Mouse (Mus musculus) liver, adult 2 months (tissue): ENCODE measurements at regions not wholly inside any gene's neighbourhood (a gene's known extent, or its start where the extent isn't known, plus 50 kb on each side); places are given as distances from the start of the nearest gene placed in this dataset.
A peak's percentile ranks its signal among the peaks of the same experiment; 100 is the strongest.

Experiments
- DNase-seq: peaks from one replicate; pipeline ENCODE4 v3.0.0-alpha.2; 2011; ENCODE audit warnings: low read depth, low spot score; ENCODE audit errors: extremely low read depth
- H3K27ac ChIP-seq: fragments of 200-500 bp; replicated peaks from 2 replicates; pipeline ENCODE4 v1.5.1; 2012; ENCODE audit warnings: low read depth, mild to moderate bottlenecking, control low read depth, inconsistent platforms, low read length; ENCODE audit not compliant: insufficient read depth
- H3K27me3 ChIP-seq: fragments of 200-500 bp; 2 replicates; pipeline ENCODE4 v1.6.1; 2012; ENCODE audit warnings: mild to moderate bottlenecking, moderate library complexity, low read length, inconsistent platforms; ENCODE audit not compliant: control insufficient read depth, insufficient read depth
- H3K36me3 ChIP-seq: fragments of 200-500 bp; 2 replicates; pipeline ENCODE4 v1.6.1; 2012; ENCODE audit warnings: low read length, inconsistent platforms; ENCODE audit not compliant: control insufficient read depth, insufficient read depth
- H3K4me1 ChIP-seq: fragments of 200-500 bp; 2 replicates; pipeline ENCODE4 v1.6.1; 2011; ENCODE audit warnings: low read length; ENCODE audit not compliant: control insufficient read depth, insufficient read depth
- H3K4me3 ChIP-seq: fragments of 200-500 bp; 2 replicates; pipeline ENCODE4 v1.5.1; 2011; ENCODE audit warnings: low read depth, mild to moderate bottlenecking, control low read depth, low read length, moderate library complexity; ENCODE audit not compliant: insufficient read depth
- H3K79me2 ChIP-seq: fragments of 200-500 bp; 2 replicates; pipeline ENCODE4 v1.6.1; 2012; ENCODE audit warnings: inconsistent platforms, mild to moderate bottlenecking, low read length, moderate library complexity; ENCODE audit not compliant: control insufficient read depth, insufficient read depth
- H3K9ac ChIP-seq: fragments of 200-500 bp; 2 replicates; pipeline ENCODE4 v1.6.1; 2012; ENCODE audit warnings: low read depth, mild to moderate bottlenecking, control low read depth, inconsistent platforms, low read length
- CTCF ChIP-seq: fragments of 200-500 bp; IDR thresholded peaks from 2 replicates; pipeline ENCODE4 v1.5.1; 2011; ENCODE audit warnings: low read depth, low read length, control low read depth
- POLR2A ChIP-seq: fragments of 200-500 bp; IDR thresholded peaks from 2 replicates; pipeline ENCODE4 v1.6.1; 2011; ENCODE audit warnings: low read length, control low read depth; ENCODE audit not compliant: insufficient read depth; ENCODE audit errors: extremely low read depth
- WGBS: fragments of 180-500 bp; shearing (Covaris S2); methylation state at CpG from one replicate; pipeline ENCODE4 v1.1.7; 2018; 5-methylcytosine and 5-hydroxymethylcytosine counted together

GRCm38 (mm10) chr7:40487256-40487655 is 410.9 kb upstream of the Vstm2b start:
- TF ChIP-seq CTCF = no peak
- TF ChIP-seq POLR2A = no peak
- no peaks in the 10 kb centered on the region for H3K79me2 ChIP-seq
- no peak for DNase-seq
- H3K4me1 ChIP-seq = no peaks in the 10 kb centered on the region
- no peaks in the 10 kb centered on the region for H3K27me3 ChIP-seq
- no peaks in the 10 kb centered on the region for H3K36me3 ChIP-seq
- no peak overlapping the region for H3K4me3 ChIP-seq
- no peak overlapping the region for H3K9ac ChIP-seq
- no peak overlapping the region for H3K27ac ChIP-seq

- no peak for DNase-seq
- WGBS = 77% methylated on average over 7 of the region's 7 CpGs
- H3K36me3 ChIP-seq = no peaks in the 10 kb centered on the region
- no peaks in the 10 kb centered on the region for H3K79me2 ChIP-seq
- no peaks in the 10 kb centered on the region for H3K27me3 ChIP-seq
- H3K9ac ChIP-seq = no peak overlapping the region
- H3K27ac ChIP-seq = no peak overlapping the region
- no peak for TF ChIP-seq POLR2A
- no peak overlapping the region for H3K4me3 ChIP-seq
- H3K4me1 ChIP-seq = no peaks in the 10 kb centered on the region
Measured at GRCm38 (mm10) chr7:40522703-40523267, 375.3 kb upstream of the Vstm2b start.

GRCm38 (mm10) chr7:40536601-40537000 is 361.5 kb upstream of the Vstm2b start:
- no peak for TF ChIP-seq CTCF
- TF ChIP-seq POLR2A = no peak
- Histone ChIP-seq H3K27me3 (no peaks in the 10 kb centered on the region), H3K79me2 (no peaks in the 10 kb centered on the region), H3K4me3 (no peak overlapping the region), H3K36me3 (no peaks in the 10 kb centered on the region), H3K4me1 (no peaks in the 10 kb centered on the region), H3K9ac (no peak overlapping the region), H3K27ac (no peak overlapping the region)
- WGBS = 78% methylated on average over 3 of the region's 3 CpGs
- DNase-seq = no peak

GRCm38 (mm10) chr7:40537621-40538020 is 360.5 kb upstream of the Vstm2b start:
- no peaks in the 10 kb centered on the region for H3K27me3 ChIP-seq
- no peaks in the 10 kb centered on the region for H3K79me2 ChIP-seq
- DNase-seq = peak; percentile 64
- no peak for TF ChIP-seq CTCF
- no peak for TF ChIP-seq POLR2A
- H3K9ac ChIP-seq = no peak overlapping the region
- H3K27ac ChIP-seq = no peak overlapping the region
- H3K36me3 ChIP-seq = no peaks in the 10 kb centered on the region
- no peaks in the 10 kb centered on the region for H3K4me1 ChIP-seq
- H3K4me3 ChIP-seq = no peak overlapping the region
- 28% methylated on average over 3 of the region's 3 CpGs for WGBS

- 72% methylated on average over 5 of the region's 5 CpGs for WGBS
Measured at GRCm38 (mm10) chr7:40539789-40540188, 358.3 kb upstream of the Vstm2b start.

GRCm38 (mm10) chr7:40541283-40541682 is 356.8 kb upstream of the Vstm2b start:
- H3K27ac ChIP-seq = no peak overlapping the region
- 78% methylated on average over 4 of the region's 4 CpGs for WGBS
- H3K4me1 ChIP-seq = no peaks in the 10 kb centered on the region
- H3K4me3 ChIP-seq = no peak overlapping the region
- no peaks in the 10 kb centered on the region for H3K79me2 ChIP-seq
- no peaks in the 10 kb centered on the region for H3K27me3 ChIP-seq
- H3K36me3 ChIP-seq = no peaks in the 10 kb centered on the region
- no peak for DNase-seq
- no peak overlapping the region for H3K9ac ChIP-seq
- TF ChIP-seq POLR2A = no peak
- TF ChIP-seq CTCF = no peak

More at GRCm38 (mm10) chr7:40539789-40540188, 358.3 kb upstream of the Vstm2b start:
- no peaks in the 10 kb centered on the region for H3K4me1 ChIP-seq
- no peak overlapping the region for H3K27ac ChIP-seq
- DNase-seq = no peak
- H3K4me3 ChIP-seq = no peak overlapping the region
- no peaks in the 10 kb centered on the region for H3K79me2 ChIP-seq
- no peak overlapping the region for H3K9ac ChIP-seq
- H3K36me3 ChIP-seq = no peaks in the 10 kb centered on the region
- TF ChIP-seq CTCF (no peak), POLR2A (no peak)
- no peaks in the 10 kb centered on the region for H3K27me3 ChIP-seq
